Mouse (Mus musculus) layer of hippocampus, adult 11-12 months (tissue): ENCODE measurements around the gene Rap1gds1.

Source experiments
- DNase-seq: peaks from one replicate; pipeline ENCODE4 v3.0.0; 2022; ENCODE audit warnings: low spot score

Rap1gds1 gene

GRCm38 (mm10) chr3:139048701-139049622, 26.0 kb downstream of the Rap1gds1 start:
- DNase-seq, result no peak

GRCm38 (mm10) chr3:139042433-139042854, 32.6 kb downstream of the Rap1gds1 start:
- no peak for DNase-seq

GRCm38 (mm10) chr3:139041921-139042320, 33.1 kb downstream of the Rap1gds1 start:
- no peak for DNase-seq

GRCm38 (mm10) chr3:139037030-139037429, 38.0 kb downstream of the Rap1gds1 start:
- DNase-seq, result no peak

- DNase-seq, result no peak
Observed at GRCm38 (mm10) chr3:139033179-139033578, 41.8 kb downstream of the Rap1gds1 start.

- no peak for DNase-seq
Observed at GRCm38 (mm10) chr3:139030644-139031227, 44.3 kb downstream of the Rap1gds1 start.

GRCm38 (mm10) chr3:139025077-139025476, 49.9 kb downstream of the Rap1gds1 start:
- no peak for DNase-seq

DNA sequence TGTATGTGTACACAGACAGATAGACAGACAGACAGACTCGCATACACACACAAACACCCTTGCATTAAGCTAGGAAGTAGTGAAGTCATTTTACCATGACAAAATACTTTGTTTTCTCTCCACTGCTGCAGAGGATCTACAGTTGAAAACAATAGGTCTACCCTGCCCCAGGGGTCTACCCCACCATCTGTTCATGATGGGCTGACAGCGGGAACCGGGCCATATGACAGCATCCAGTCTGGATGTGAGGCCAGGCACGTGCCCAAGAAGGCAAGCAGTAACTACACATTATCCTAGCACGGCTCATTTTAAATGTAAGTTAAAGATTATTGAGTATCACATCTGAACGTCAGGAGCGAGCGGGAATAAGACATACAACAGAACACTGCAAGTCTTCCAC, 51.4 kb downstream of the Rap1gds1 start:
- no peak for DNase-seq

GRCm38 (mm10) chr3:139012352-139012751, 62.6 kb downstream of the Rap1gds1 start:
- DNase-seq, result peak; percentile 45

DNA sequence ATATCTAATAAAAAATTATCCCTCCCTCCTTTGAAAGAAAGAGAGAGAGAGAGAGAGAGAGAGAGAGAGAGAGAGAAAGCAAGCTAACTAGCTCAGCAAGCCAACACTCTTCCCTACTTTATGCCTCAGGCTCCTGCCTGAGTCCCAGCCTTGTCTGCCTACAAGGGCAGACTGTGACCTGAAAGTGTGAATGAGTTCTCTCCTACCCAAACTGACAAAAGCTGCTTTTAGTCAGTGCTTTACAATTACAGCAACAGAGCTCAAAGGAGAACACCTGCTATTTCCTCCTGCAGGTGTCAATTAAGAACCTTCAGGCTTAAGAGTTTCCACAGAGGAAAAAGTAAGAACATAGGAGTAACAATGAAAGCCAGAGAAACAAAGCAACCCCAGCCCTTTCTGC, 69.3 kb downstream of the Rap1gds1 start:
- no peak for DNase-seq

- no peak for DNase-seq
Observed at GRCm38 (mm10) chr3:139002774-139003173, 72.2 kb downstream of the Rap1gds1 start.

- DNase-seq, result no peak
Observed at GRCm38 (mm10) chr3:139000071-139000867, 74.7 kb downstream of the Rap1gds1 start.

DNA sequence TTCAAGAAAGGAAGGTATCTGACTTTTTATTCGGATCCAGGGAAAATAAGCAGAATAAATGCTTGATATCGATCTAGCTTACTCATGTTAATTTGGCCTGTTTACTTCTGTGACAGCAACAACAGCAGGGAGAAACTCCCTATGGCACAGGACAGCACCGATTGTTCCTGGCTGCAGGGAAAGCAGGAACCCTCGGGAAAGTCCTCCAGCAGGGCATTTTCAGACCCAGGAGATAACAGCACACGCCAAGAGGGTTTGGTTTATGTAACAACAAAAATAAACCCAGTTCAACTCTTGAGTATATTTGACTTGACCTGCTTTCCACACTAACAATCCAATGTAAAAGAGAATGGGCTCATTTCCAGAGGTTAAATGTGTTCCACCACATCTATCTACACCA, 81.5 kb downstream of the Rap1gds1 start:
- DNase-seq, result no peak

DNA sequence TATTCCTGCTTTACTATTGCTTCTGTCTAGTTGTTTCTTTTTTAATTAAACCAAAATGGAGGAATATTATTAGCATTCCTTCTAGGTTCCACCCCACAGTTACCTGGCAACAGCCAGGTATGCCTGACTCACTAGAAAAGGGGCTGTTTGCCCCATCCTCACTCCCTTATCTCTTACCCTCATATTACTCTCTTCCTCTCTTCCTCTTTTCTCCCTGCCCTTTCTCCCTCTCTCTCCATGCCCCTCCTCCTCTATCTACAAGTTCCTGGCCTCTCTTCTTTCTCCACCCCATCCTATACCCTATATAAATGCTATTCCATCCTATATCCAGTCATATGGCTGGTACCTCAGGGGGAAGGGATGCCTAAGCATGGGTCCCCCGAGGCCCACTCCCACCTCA, 83.6 kb downstream of the Rap1gds1 start:
- no peak for DNase-seq

- DNase-seq, result no peak
Observed at GRCm38 (mm10) chr3:138989141-138989540, 85.9 kb downstream of the Rap1gds1 start.

- no peak for DNase-seq
Observed at GRCm38 (mm10) chr3:138988004-138988403, 87.0 kb downstream of the Rap1gds1 start.

DNA sequence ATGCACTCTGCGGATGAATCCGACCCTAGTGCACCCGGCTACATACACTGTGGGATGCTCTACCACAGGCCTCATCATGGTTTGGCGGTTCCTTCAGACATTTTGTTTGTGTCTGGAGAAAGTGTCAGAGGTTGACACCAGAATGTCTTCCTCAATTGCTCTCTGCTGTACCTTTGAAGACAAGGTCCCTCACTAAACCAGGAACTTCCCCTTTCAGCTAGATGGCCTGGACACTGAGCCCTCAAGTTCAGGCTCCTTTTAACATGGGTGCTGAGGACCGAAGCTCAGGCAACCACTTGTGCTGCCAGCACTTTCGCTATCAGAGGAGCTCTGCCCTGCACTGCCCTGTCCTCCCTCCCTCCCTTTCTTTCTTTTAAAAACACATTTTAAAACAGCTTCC, 92.8 kb downstream of the Rap1gds1 start:
- no peak for DNase-seq

GRCm38 (mm10) chr3:138977413-138977812, 97.6 kb downstream of the Rap1gds1 start:
- DNase-seq, result no peak

DNA sequence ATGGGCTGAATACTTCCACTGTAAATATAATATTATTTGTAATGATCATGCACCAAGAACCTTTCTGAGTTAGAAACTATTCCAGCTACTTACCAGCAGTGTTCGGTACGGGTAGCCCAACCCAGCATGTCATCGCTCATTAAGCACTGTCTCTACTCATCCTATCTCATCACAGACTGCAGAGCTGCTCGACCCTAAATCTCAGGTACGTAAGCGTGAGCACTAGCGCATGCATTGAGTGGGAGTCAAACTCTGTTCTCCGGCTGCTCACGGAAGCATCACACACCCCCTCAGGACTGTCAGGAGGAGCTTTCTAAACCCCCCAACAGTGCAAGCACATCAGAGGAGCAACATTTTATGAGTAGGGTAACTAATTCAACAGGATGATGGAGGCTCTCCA, 107.4 kb downstream of the Rap1gds1 start:
- DNase-seq, result no peak

DNA sequence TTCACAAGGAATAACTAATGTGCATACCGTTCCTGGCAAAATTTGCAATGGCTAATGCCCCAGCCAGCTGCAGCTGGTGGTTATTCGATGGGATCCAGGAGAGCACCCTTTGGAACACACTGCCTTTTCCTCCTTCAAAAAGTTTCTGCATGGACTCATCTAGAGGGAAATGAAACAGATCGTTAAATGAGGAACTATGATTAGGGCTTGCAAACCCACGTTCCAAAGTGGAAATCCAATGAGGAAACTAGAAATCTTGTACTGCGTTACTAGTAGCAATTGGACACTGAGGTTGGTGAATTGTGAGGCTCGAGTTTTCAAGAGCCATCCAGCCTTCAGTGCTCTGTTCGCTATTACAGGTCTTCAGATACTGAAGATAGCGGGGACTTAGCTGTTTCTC, 116.5 kb downstream of the Rap1gds1 start:
- no peak for DNase-seq

- no peak for DNase-seq
Observed at GRCm38 (mm10) chr3:138955220-138955619, 119.8 kb downstream of the Rap1gds1 start.

DNA sequence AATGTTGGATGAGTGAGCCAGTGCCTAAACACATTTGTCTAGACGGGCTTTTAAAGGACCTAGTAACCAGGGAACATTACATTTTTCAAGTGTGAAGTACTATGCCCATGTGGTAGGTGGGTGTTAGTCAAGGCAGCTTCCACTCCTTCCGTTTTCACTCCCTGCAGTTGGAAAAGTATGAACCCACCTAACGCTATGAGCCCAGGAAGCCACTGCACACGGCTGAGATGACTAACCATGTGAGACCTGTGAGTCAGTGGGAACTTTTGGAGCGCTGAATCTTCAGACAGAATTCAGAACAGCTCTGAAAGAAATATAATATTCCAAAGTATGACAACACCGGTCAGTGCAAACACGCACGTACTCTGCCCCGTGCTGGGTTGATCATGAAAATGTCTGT, 125.9 kb downstream of the Rap1gds1 start:
- DNase-seq, result peak; percentile 14

DNA sequence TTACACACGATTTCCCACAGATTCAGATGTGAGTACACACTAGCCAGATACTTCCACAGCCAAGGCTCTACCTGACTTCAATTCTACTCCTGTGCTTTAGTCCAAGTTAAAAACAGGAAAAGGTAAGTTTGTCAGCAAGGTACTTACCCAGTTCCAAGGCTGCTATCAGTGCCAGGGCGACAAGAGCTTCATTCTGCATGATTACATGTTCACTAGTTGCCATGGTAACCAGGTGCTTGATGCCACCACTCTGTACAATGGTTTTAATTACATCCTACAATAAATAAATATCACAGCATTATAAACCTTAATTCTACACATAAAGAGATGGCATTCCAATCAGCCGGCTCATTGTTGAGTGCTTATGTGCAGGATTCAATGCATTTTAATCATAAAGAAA, 129.5 kb downstream of the Rap1gds1 start:
- no peak for DNase-seq
